Mouse (Mus musculus) lung, embryonic 16.5 days (tissue): ENCODE data around the gene Lrp2. TPM values are rescaled to one million over a fixed set of nuclear protein-coding genes. Genes with fewer than 3 reads are reported as not detected.

Experiments used
- ATAC-seq: fragments of 200-750 bp; cut with Nextera tagmentation; 2 replicates; pipeline ENCODE4 v1.8.0; 2017; ENCODE audit warnings: low read depth, mild to moderate bottlenecking, moderate library complexity
- H3K27ac ChIP-seq: fragments of 300-500 bp; sonication (generic); 2 replicates; pipeline ENCODE4 v1.5.1; 2014; ENCODE audit warnings: mild to moderate bottlenecking, control low read depth, low read length
- H3K27me3 ChIP-seq: fragments of 300-500 bp; sonication (generic); 2 replicates; pipeline ENCODE4 v1.6.1; 2014; ENCODE audit warnings: low read depth, low read length, mixed read lengths; ENCODE audit not compliant: control insufficient read depth, insufficient read depth
- H3K36me3 ChIP-seq: fragments of 300-500 bp; sonication (generic); 2 replicates; pipeline ENCODE4 v1.6.1; 2014; ENCODE audit warnings: low read length; ENCODE audit not compliant: control insufficient read depth, insufficient read depth
- H3K4me1 ChIP-seq: fragments of 300-500 bp; sonication (generic); replicated peaks from 2 replicates; pipeline ENCODE4 v1.6.1; 2014; ENCODE audit warnings: low read length, mixed read lengths; ENCODE audit not compliant: control insufficient read depth, insufficient read depth
- H3K4me2 ChIP-seq: fragments of 300-500 bp; sonication (generic); 2 replicates; pipeline ENCODE4 v1.6.1; 2014; ENCODE audit warnings: low read depth, low read length, control low read depth
- H3K4me3 ChIP-seq: fragments of 300-500 bp; sonication (generic); 2 replicates; pipeline ENCODE4 v1.5.1; 2014; ENCODE audit warnings: mild to moderate bottlenecking, low read length, control low read depth
- H3K9ac ChIP-seq: fragments of 300-500 bp; sonication (generic); 2 replicates; pipeline ENCODE4 v1.6.1; 2014; ENCODE audit warnings: low read length, control low read depth
- H3K9me3 ChIP-seq: fragments of 300-500 bp; sonication (generic); 2 replicates; pipeline ENCODE4 v1.6.1; 2016; ENCODE audit warnings: low read length; ENCODE audit not compliant: control insufficient read depth
- WGBS: fragments of 180-500 bp; shearing (Covaris S2); extraction: QIAGEN DNeasy Blood & Tissue Kit; methylation state at CpG from one replicate; pipeline ENCODE4 v1.1.7; 2014; 5-methylcytosine and 5-hydroxymethylcytosine counted together
- polyA plus RNA-seq: library from polyadenylated mRNA; unstranded; fragments of >200 nt; fragmentation: Nextera tagmentation; extraction: Ambion mirVana; gene quantifications from 2 replicates; pipeline ENCODE4 v1.2.1, GENCODE M21; 2015

Lrp2 gene
- polyA plus RNA-seq, 1 experiment from 2014 or later, result 0.29 TPM

DNA sequence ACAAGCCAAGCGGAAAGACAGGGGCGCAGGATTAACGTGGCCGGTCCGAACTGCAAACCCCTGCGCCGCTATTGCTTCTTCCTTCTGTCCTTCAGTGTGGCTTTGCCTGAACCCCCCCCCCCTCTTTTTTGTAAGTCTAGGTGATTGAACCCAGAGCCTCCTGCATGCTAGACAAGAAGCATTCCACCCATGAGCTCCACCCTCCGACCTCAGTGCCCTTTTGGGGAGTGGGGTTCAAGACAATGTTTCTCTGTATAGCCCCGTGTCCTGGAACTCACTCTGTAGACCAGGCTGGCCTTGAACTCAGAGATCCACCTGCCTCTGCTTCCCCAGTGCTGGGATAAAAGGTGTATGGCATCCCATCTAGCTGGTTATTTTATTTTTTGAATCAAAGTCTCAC is 26.9 kb upstream of the Lrp2 start:
- no peak overlapping the region for H3K4me3 ChIP-seq
- no peak overlapping the region for H3K9ac ChIP-seq
- no peaks in the 10 kb centered on the region for H3K36me3 ChIP-seq
- H3K4me2 ChIP-seq, result no peak overlapping the region
- no peaks in the 10 kb centered on the region for H3K9me3 ChIP-seq
- H3K27ac ChIP-seq, result no peak overlapping the region
- WGBS, result 41% methylated on average over 9 of the region's 9 CpGs
- no peaks in the 10 kb centered on the region for H3K27me3 ChIP-seq
- ATAC-seq, result no peak
- peaks cover 4% of the 10 kb centered on the region; the same call in 1 of the 2 replicates for H3K4me1 ChIP-seq

DNA sequence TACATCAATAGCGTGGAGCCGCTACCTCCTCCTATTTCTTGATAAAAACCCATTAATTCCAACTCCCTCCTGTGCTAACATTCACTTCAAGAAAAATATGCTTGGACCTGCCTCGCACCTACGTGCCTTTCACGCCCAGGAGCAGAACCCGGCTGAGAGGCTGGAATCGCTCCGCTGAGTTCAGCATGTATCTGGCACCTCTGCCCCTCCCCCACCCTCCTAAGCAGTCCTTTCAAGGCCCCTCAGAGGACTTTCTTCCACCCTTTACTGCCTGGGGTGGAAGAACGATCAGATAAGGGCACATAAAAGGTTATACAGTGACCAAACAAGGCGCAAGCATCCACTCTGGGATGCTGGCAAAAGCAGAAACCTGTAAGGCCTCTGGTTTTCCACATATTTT is 26.4 kb upstream of the Lrp2 start:
- no peaks in the 10 kb centered on the region for H3K27me3 ChIP-seq
- H3K27ac ChIP-seq, result no peak overlapping the region
- 5% methylated on average over 10 of the region's 10 CpGs for WGBS
- no peaks in the 10 kb centered on the region for H3K9me3 ChIP-seq
- H3K36me3 ChIP-seq, result no peaks in the 10 kb centered on the region
- no peak overlapping the region for H3K4me3 ChIP-seq
- H3K4me1 ChIP-seq, result peaks cover 4% of the 10 kb centered on the region; the same call in 1 of the 2 replicates
- H3K4me2 ChIP-seq, result 0 out of 2 replicates have a peak overlapping the region, but pooled peaks have one; percentile 17
- peak; percentile 71; the same call in 1 of the 2 replicates for ATAC-seq
- no peak overlapping the region for H3K9ac ChIP-seq

DNA sequence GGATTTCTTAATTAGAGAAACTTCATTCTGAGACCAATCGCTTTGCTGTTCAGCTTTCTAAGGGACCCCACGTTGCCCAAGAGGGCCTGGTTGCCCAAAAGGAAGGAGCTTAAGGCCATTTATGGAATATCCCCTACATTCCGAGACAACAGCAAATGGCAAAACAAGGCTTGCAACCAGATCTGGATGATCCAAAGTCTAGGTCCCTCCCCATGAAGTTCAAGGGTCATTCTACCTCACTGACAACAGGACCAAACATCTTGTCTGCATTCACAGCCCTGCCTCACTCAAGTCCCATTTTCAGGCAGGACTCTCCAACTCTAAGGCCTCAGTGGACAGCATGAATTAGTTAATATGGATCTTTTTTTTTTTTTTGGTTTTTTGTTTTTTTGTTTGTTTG is 20.8 kb upstream of the Lrp2 start:
- Histone ChIP-seq H3K27ac (no peak overlapping the region), H3K27me3 (no peaks in the 10 kb centered on the region), H3K36me3 (no peaks in the 10 kb centered on the region), H3K4me1 (no peaks in the 10 kb centered on the region), H3K9ac (no peak overlapping the region), H3K4me2 (no peak overlapping the region), H3K9me3 (no peaks in the 10 kb centered on the region), H3K4me3 (no peak overlapping the region)
- 88% methylated on average over 3 of the region's 3 CpGs for WGBS
- ATAC-seq, result no peak

DNA sequence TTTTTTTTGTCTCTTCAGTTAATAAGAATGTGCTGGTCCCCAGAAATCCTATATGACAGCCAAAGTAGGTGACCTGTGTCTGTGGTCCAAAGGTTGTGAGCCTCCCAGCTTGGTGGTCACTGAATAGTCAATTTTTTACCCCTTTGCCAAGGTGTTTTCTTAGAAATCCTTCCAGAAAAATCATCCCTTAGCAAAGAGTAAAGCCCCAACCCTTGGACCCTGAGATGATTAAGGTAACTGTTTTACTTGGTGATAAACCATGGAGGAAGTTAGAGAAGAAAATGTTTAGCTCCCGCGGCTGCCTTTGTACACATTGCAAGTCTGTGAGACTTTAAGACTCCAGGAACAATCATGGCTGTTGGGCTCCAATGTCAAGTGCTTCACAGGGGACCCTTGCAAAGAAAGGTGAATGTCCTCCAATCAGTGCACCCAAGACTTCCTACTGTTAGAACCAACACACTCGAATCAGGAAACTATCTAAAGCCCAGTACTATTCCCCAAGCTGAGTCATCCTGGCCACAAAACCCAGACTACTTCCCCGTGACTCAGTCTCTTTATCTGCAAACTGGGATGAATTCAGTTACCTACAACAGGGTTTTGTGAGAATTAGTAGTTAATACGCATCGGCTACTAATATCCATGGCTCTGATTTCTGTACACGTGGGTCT is 18.0 kb upstream of the Lrp2 start:
- ATAC-seq, result no peak
- Histone ChIP-seq H3K4me2 (no peak overlapping the region), H3K9ac (no peak overlapping the region), H3K4me1 (no peaks in the 10 kb centered on the region), H3K27ac (no peak overlapping the region), H3K4me3 (no peak overlapping the region), H3K27me3 (no peaks in the 10 kb centered on the region), H3K36me3 (no peaks in the 10 kb centered on the region), H3K9me3 (no peaks in the 10 kb centered on the region)
- 84% methylated on average over 7 of the region's 7 CpGs for WGBS

DNA sequence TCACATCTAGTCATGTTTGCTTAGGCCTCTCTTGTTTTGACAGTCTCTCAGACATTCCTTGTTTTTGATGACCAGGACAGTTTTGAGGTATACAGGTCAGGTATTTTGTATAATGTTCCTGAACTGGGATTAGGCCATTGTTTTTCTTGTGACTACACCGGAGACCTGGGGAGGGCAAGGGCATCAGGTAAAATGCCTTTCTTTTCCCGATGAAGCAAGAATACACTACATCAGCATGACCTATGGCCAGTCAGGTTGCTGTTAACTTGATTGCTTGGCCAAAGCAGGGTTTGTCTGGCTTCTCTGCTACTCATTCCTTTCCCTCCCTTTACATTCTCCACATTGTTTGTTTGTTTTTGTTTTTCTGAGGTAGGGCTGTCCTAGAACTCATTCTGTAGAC is 7.3 kb upstream of the Lrp2 start:
- Histone ChIP-seq H3K4me1 (peaks cover 7% of the 10 kb centered on the region; the same call in 1 of the 2 replicates), H3K4me3 (no peak overlapping the region), H3K36me3 (no peaks in the 10 kb centered on the region), H3K9ac (no peak overlapping the region), H3K27ac (no peak overlapping the region), H3K27me3 (peaks cover 10% of the 10 kb centered on the region), H3K9me3 (no peaks in the 10 kb centered on the region), H3K4me2 (no peak overlapping the region)
- ATAC-seq, result no peak
- 72% methylated on average over 2 of the region's 2 CpGs for WGBS

DNA sequence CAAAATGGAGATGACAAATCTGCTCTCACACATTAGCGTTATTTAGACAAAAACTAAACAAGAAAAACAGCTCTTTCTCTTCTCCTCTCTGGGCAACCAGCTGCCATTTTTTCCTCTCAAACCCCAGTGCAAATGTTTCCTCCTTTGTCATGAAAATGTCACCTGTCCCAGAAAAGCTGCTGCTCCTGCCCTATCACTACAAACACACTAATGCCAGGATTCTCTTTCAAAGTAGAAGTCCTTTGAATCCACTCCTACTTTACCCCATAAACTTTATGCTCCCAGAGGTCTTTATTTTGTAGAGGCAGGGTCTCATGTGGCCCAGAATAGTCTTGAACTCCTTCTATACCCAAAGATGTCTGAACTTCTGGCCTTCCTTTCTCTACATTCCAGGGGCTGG is 6.7 kb upstream of the Lrp2 start:
- Histone ChIP-seq H3K4me3 (no peak overlapping the region), H3K9me3 (no peaks in the 10 kb centered on the region), H3K27me3 (peaks cover 16% of the 10 kb centered on the region), H3K4me2 (no peak overlapping the region), H3K4me1 (peaks cover 11% of the 10 kb centered on the region; the same call in 1 of the 2 replicates), H3K9ac (no peak overlapping the region), H3K36me3 (no peaks in the 10 kb centered on the region), H3K27ac (no peak overlapping the region)
- WGBS, result 28% methylated on average over 1 of the region's 1 CpGs
- ATAC-seq, result no peak

DNA sequence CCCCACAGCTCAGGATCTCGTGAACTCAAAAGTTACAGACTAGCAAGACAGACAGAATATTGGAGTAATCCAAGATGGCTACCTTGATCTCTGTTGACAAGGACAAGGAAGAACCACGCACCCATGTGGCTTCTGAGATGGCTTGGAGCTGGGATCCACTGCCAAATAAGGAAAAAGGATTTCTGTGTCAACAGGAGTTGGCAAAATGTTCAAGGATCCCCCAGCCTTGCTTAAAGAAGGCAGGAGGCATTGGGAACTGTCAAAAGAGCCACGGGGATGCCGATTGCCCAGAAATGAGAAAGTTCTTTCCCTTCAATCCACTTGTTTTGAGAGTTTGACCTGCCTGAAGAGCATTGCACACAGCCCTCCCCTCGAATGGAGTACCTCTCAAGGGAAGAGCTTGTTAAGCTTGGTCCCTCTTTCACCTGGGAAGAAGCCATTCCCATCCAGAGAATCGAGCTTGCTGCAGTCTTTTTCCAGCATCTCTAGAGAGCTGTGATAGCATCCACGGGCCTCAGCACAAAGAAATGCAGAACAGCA is 6.2 kb upstream of the Lrp2 start:
- H3K9me3 ChIP-seq, result no peaks in the 10 kb centered on the region
- peaks cover 16% of the 10 kb centered on the region for H3K4me1 ChIP-seq
- no peak overlapping the region for H3K4me3 ChIP-seq
- WGBS, result 31% methylated on average over 7 of the region's 7 CpGs
- H3K27me3 ChIP-seq, result peaks cover 21% of the 10 kb centered on the region
- ATAC-seq, result peak; percentile 60
- H3K4me2 ChIP-seq, result no peak overlapping the region
- H3K9ac ChIP-seq, result no peak overlapping the region
- H3K27ac ChIP-seq, result no peak overlapping the region
- no peaks in the 10 kb centered on the region for H3K36me3 ChIP-seq

DNA sequence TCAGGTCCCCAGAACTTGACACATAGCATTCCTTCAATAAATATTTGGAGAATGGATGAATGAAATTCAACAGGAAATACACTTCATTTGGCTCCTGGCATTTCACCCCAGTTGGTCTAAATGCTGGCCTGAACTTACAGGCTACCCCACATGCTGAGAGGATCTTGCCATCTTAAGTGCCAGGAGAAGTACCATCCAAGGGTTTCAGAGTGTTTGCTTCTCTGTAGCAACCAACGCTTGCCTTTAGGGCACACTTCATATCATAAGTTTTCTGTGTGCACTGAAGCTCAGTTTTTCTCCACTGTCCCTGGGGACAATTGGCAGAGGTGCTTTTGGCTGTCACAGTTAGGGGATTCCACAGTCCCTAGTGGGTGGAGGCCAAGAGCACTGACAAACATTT is 4.7 kb upstream of the Lrp2 start:
- Histone ChIP-seq H3K4me3 (no peak overlapping the region), H3K27ac (no peak overlapping the region), H3K4me1 (peaks cover 24% of the 10 kb centered on the region), H3K4me2 (no peak overlapping the region), H3K36me3 (no peaks in the 10 kb centered on the region), H3K9me3 (no peaks in the 10 kb centered on the region), H3K27me3 (peaks cover 35% of the 10 kb centered on the region), H3K9ac (no peak overlapping the region)
- WGBS, result 28% methylated on average over 1 of the region's 1 CpGs
- ATAC-seq, result peak; percentile 53; the same call in 1 of the 2 replicates

DNA sequence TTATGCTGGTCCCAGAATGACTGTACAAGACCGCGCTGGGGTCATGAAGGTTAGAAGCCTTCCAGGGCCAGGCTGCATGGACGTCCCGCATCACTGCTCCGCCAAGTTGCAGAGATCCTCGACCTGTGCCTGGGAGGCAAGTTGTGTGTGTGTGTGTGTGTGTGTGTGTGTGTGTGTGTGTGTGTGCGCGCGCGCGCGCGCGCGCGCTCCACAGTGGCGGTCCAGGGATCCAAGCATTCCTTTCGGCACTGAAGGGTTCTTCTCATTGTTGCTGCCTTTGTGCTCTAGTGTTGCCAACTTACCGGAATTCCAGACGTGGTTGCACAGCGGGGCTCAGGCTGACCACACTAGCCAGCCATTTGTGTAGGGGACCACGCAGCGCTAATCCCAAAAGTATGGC is 2.0 kb upstream of the Lrp2 start:
- peaks cover 55% of the 10 kb centered on the region for H3K27me3 ChIP-seq
- H3K9me3 ChIP-seq, result no peaks in the 10 kb centered on the region
- H3K4me3 ChIP-seq, result peak overlapping the region; percentile 30
- no peaks in the 10 kb centered on the region for H3K36me3 ChIP-seq
- H3K9ac ChIP-seq, result no peak overlapping the region
- H3K27ac ChIP-seq, result no peak overlapping the region
- ATAC-seq, result no peak
- WGBS, result 3% methylated on average over 12 of the region's 23 CpGs
- peak overlapping the region; percentile 99 for H3K4me2 ChIP-seq
- peaks cover 29% of the 10 kb centered on the region for H3K4me1 ChIP-seq
